Mouse (Mus musculus) myocyte (in vitro differentiated cells): ENCODE results near the gene Myod1. TPM values are rescaled to one million over a fixed set of nuclear protein-coding genes. Genes with fewer than 3 reads are reported as not detected.
A peak's percentile ranks its signal among the peaks of the same experiment; 100 is the strongest.

Experiments used
- H3K27me3 ChIP-seq: one replicate; pipeline ENCODE4 v1.6.1; 2011; ENCODE audit not compliant: control insufficient read depth, insufficient read depth, insufficient read length
- H3K36me3 ChIP-seq: one replicate; pipeline ENCODE4 v1.6.1; 2011; ENCODE audit not compliant: control insufficient read depth, insufficient read depth
- H3K4me2 ChIP-seq: one replicate; pipeline ENCODE4 v1.6.1; 2011; ENCODE audit warnings: low read depth, control low read depth
- H3K4me3 ChIP-seq: one replicate; pipeline ENCODE4 v1.5.1; 2011; ENCODE audit warnings: mild to moderate bottlenecking, control low read depth, moderate library complexity
- H3K79me2 ChIP-seq: one replicate; pipeline ENCODE4 v1.6.1; 2011; ENCODE audit not compliant: control insufficient read depth, insufficient read depth
- H3ac ChIP-seq: one replicate; pipeline ENCODE4 v1.6.1; 2011; ENCODE audit not compliant: control insufficient read depth, insufficient read length
- CEBPB ChIP-seq: IDR thresholded peaks from 2 replicates; pipeline ENCODE4 v1.6.1; 2011; ENCODE audit warnings: mild to moderate bottlenecking, moderate library complexity; ENCODE audit not compliant: poor library complexity, insufficient read depth, severe bottlenecking
- E2F4 ChIP-seq: IDR thresholded peaks from one replicate; pipeline ENCODE4 v1.6.1; 2011; ENCODE audit warnings: mild to moderate bottlenecking, control low read depth, moderate library complexity; ENCODE audit not compliant: insufficient read depth
- MAX ChIP-seq: IDR thresholded peaks from one replicate; pipeline ENCODE4 v1.6.1; 2011; ENCODE audit warnings: low read depth, mild to moderate bottlenecking, control low read depth
- MYOD1 ChIP-seq, 3 experiments: IDR thresholded peaks; one replicate each; pipeline ENCODE4 v1.6.1; 2011; ENCODE audit warnings: control low read depth in 2 of 3, low read depth in 2 of 3, mild to moderate bottlenecking in 2 of 3, moderate library complexity in 1 of 3; ENCODE audit not compliant: insufficient read length in 2 of 3, control insufficient read depth in 1 of 3
- MYOG ChIP-seq, 3 experiments: IDR thresholded peaks; one replicate each; pipeline ENCODE4 v1.6.1; 2011; ENCODE audit warnings: control low read depth in 2 of 3, low read depth in 2 of 3, mild to moderate bottlenecking in 2 of 3; ENCODE audit not compliant: insufficient read length in 2 of 3, control insufficient read depth in 1 of 3, insufficient read depth in 1 of 3
- POLR2A ChIP-seq: IDR thresholded peaks from one replicate; pipeline ENCODE4 v1.6.1; 2011; ENCODE audit warnings: low read depth, mild to moderate bottlenecking, control low read depth, moderate library complexity; ENCODE audit not compliant: insufficient read length
- POLR2AphosphoS2 ChIP-seq: IDR thresholded peaks from one replicate; pipeline ENCODE4 v1.6.1; 2011; ENCODE audit warnings: low read depth, control low read depth; ENCODE audit not compliant: insufficient read length
- REST ChIP-seq: IDR thresholded peaks from one replicate; pipeline ENCODE4 v1.6.1; 2011; ENCODE audit warnings: mild to moderate bottlenecking, control low read depth, moderate library complexity; ENCODE audit not compliant: insufficient read depth, insufficient read length
- SRF ChIP-seq: IDR thresholded peaks from one replicate; pipeline ENCODE4 v1.6.1; 2011; ENCODE audit warnings: low read depth; ENCODE audit not compliant: control insufficient read depth, insufficient read length
- TCF12 ChIP-seq: IDR thresholded peaks from one replicate; pipeline ENCODE4 v1.6.1; 2011; ENCODE audit warnings: mild to moderate bottlenecking, control low read depth; ENCODE audit not compliant: poor library complexity, insufficient read depth, severe bottlenecking
- TCF3 ChIP-seq: IDR thresholded peaks from one replicate; pipeline ENCODE4 v1.6.1; 2011; ENCODE audit warnings: low read depth, control low read depth; ENCODE audit not compliant: insufficient read length
- USF1 ChIP-seq: IDR thresholded peaks from one replicate; pipeline ENCODE4 v1.6.1; 2011; ENCODE audit warnings: low read depth, mild to moderate bottlenecking, control low read depth, moderate library complexity
- polyA plus RNA-seq: library from polyadenylated mRNA; unstranded; fragments of >200 nt; fragmentation: generic; extraction: Trizol; gene quantifications from one replicate; pipeline ENCODE4 v1.2.1, GENCODE M21; 2012; ENCODE audit warnings: missing spikeins

The Myod1 gene
- polyA plus RNA-seq, 1 experiment: 396 TPM

GRCm38 (mm10) chr7:46365810-46366209 lies 10.5 kb upstream of the Myod1 start:
- Histone ChIP-seq H3ac (no peak overlapping the region), H3K36me3 (no peaks in the 10 kb centered on the region), H3K4me2 (no peak overlapping the region), H3K79me2 (no peaks in the 10 kb centered on the region), H3K27me3 (no peaks in the 10 kb centered on the region), H3K4me3 (no peak overlapping the region)
- no peak for TF ChIP-seq SRF
- peak; percentile 58 to 92 (median 63) for TF ChIP-seq MYOG (IDR thresholded peaks at IDR 0.05; ENCODE audit: control insufficient read depth in 1 of 3, insufficient read depth in 1 of 3, insufficient read length in 2 of 3, low read depth in 2 of 3)
- TF ChIP-seq TCF3: peak; percentile 87
- TF ChIP-seq REST: no peak
- no peak for TF ChIP-seq E2F4
- peak; percentile 44 to 92 (median 91) for TF ChIP-seq MYOD1 (IDR thresholded peaks at IDR 0.05; ENCODE audit: control insufficient read depth in 1 of 3, insufficient read length in 2 of 3, low read depth in 2 of 3)
- TF ChIP-seq TCF12: peak; percentile 86
- TF ChIP-seq MAX: no peak

- H3K36me3 ChIP-seq: no peaks in the 10 kb centered on the region
- no peaks in the 10 kb centered on the region for H3K27me3 ChIP-seq
- TF ChIP-seq POLR2AphosphoS2 (peak; percentile 30), CEBPB (0 out of 2 replicates have a peak, but pooled peaks have one; percentile 36), MYOD1 (IDR thresholded peaks at IDR 0.05; ENCODE audit: control insufficient read depth in 1 of 3, insufficient read length in 2 of 3, low read depth in 2 of 3) (peak; percentile 42 to 77 (median 57)), MYOG (IDR thresholded peaks at IDR 0.05; ENCODE audit: control insufficient read depth in 1 of 3, insufficient read depth in 1 of 3, insufficient read length in 2 of 3, low read depth in 2 of 3) (peak in 1 of 3 experiments; percentile 83), USF1 (no peak)
- H3K79me2 ChIP-seq: no peaks in the 10 kb centered on the region
- H3ac ChIP-seq: no peak overlapping the region
- H3K4me3 ChIP-seq: no peak overlapping the region
- H3K4me2 ChIP-seq: peak overlapping the region; percentile 51
Observed at GRCm38 (mm10) chr7:46371104-46371503, 5.2 kb upstream of the Myod1 start.

DNA sequence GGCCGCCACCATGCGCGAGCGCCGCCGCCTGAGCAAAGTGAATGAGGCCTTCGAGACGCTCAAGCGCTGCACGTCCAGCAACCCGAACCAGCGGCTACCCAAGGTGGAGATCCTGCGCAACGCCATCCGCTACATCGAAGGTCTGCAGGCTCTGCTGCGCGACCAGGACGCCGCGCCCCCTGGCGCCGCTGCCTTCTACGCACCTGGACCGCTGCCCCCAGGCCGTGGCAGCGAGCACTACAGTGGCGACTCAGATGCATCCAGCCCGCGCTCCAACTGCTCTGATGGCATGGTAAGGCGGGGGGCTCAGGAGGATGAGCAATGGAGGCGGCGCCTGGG lies 703 bp downstream of the Myod1 start:
- Histone ChIP-seq H3K4me3 (peak overlapping the region; percentile 80), H3K4me2 (no peak overlapping the region), H3K36me3 (no peaks in the 10 kb centered on the region), H3ac (peak overlapping the region; percentile 48), H3K79me2 (peaks cover 5% of the 10 kb centered on the region), H3K27me3 (no peaks in the 10 kb centered on the region)
- TF ChIP-seq MAX (no peak), POLR2AphosphoS2 (peak; percentile 73), POLR2A (peak; percentile 64), E2F4 (no peak)

DNA sequence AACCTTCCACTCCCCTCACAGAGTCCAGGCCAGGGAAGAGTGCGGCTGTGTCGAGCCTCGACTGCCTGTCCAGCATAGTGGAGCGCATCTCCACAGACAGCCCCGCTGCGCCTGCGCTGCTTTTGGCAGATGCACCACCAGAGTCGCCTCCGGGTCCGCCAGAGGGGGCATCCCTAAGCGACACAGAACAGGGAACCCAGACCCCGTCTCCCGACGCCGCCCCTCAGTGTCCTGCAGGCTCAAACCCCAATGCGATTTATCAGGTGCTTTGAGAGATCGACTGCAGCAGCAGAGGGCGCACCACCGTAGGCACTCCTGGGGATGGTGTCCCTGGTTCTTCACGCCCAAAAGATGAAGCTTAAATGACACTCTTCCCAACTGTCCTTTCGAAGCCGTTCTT lies 1.8 kb downstream of the Myod1 start:
- Histone ChIP-seq H3K79me2 (peaks cover 5% of the 10 kb centered on the region), H3K4me2 (peak overlapping the region; percentile 68), H3ac (peak overlapping the region; percentile 48), H3K36me3 (no peaks in the 10 kb centered on the region), H3K27me3 (no peaks in the 10 kb centered on the region), H3K4me3 (peak overlapping the region; percentile 80)
- TF ChIP-seq SRF: no peak
- TF ChIP-seq MYOD1 (IDR thresholded peaks at IDR 0.05; ENCODE audit: control insufficient read depth in 1 of 3, insufficient read length in 2 of 3, low read depth in 2 of 3): peak in 1 of 3 experiments; percentile 2
- peak; percentile 80 for TF ChIP-seq POLR2AphosphoS2
- peak; percentile 59 for TF ChIP-seq POLR2A
- no peak for TF ChIP-seq TCF12

- peak; percentile 16 for TF ChIP-seq POLR2A
- TF ChIP-seq TCF3: no peak
- H3K27me3 ChIP-seq: no peaks in the 10 kb centered on the region
- no peaks in the 10 kb centered on the region for H3K36me3 ChIP-seq
- peak overlapping the region; percentile 68 for H3K4me2 ChIP-seq
- peak overlapping the region; percentile 2 for H3ac ChIP-seq
- H3K4me3 ChIP-seq: peak overlapping the region; percentile 80
- H3K79me2 ChIP-seq: peaks cover 5% of the 10 kb centered on the region
Observed at GRCm38 (mm10) chr7:46378983-46379382, 2.7 kb downstream of the Myod1 start.

DNA sequence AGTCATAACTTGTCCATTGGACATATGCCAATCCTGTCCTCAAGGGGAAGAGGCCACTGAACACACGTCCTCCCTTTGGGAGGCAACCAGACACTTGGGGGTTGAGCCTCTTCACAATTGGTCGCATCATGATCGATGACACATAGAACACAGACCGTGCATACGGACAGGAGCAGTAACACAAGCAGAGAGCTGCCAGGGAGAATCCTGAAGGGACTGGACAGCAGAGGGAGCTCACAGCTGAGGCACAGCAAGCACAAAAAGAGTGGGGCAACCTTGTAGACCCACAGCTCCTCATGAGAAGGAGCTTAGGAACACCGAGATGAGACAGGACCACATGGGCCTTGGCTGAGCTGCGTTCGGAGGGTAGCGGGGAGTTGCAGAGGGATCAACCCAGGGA lies 4.4 kb downstream of the Myod1 start:
- Histone ChIP-seq H3K4me2 (no peak overlapping the region), H3K79me2 (peaks cover 5% of the 10 kb centered on the region), H3ac (no peak overlapping the region), H3K27me3 (no peaks in the 10 kb centered on the region), H3K4me3 (no peak overlapping the region), H3K36me3 (no peaks in the 10 kb centered on the region)
- TF ChIP-seq MYOG (IDR thresholded peaks at IDR 0.05; ENCODE audit: control insufficient read depth in 1 of 3, insufficient read depth in 1 of 3, insufficient read length in 2 of 3, low read depth in 2 of 3): peak in 1 of 3 experiments; percentile 25
- TF ChIP-seq MAX: no peak
- no peak for TF ChIP-seq POLR2AphosphoS2
